Comparison of ENCODE assay signal across 11 mouse cellular contexts in genomic region chr2:75980933-75981439, GRCm38 (mm10). TPM values are rescaled to one million over a fixed set of nuclear protein-coding genes. Genes with fewer than 3 reads are reported as not detected.
DNase-seq lines count a peak whose midpoint lies in the region; ATAC-seq and TF ChIP-seq lines count a peak whose summit lies in the region.
"Not testable (repeated sequence)": the region's sequence is repeated elsewhere in the genome, so short reads cannot be mapped to it uniquely, and the experiment has no call there.
"Had no signal": no experiment of that assay in that cellular context is flagged by ENCODE, and none has a peak within 500 bp of the region (broad histone marks: within the 10 kb centered on the region; RNA-seq: fewer than 3 reads in every experiment).

No protein-coding gene starts in this region.

- not testable (repeated sequence) for TF ChIP-seq POLR2A in kidney, adult 2 months (IDR thresholded peaks at IDR 0.05; ENCODE audit: low read depth, low read length)

- TF ChIP-seq CTCF in E14TG2a.4 (conservative IDR thresholded peaks at IDR 0.05; ENCODE audit: low read length); gastrocnemius, adult 2 months (IDR thresholded peaks at IDR 0.05); kidney, adult 2 months (conservative IDR thresholded peaks at IDR 0.05; ENCODE audit: insufficient read depth, insufficient read length, low read depth, low read length); lung, postnatal 0 days (IDR thresholded peaks at IDR 0.05): not testable (repeated sequence)

- not testable (repeated sequence) for H3K9ac ChIP-seq in embryonic facial prominence, embryonic 13.5 days; hindbrain, embryonic 11.5 days (ENCODE audit: low read depth, low read length); limb, embryonic 15.5 days; lung, postnatal 0 days (replicated peaks; ENCODE audit: low read depth); neural tube, embryonic 13.5 days

- H3K9me3 ChIP-seq in E14TG2a.4 (ENCODE audit: low read length); embryonic facial prominence, embryonic 13.5 days; hindbrain, embryonic 11.5 days (ENCODE audit: control insufficient read depth, low read length); limb, embryonic 15.5 days; lung, postnatal 0 days (ENCODE audit: low read length); neural tube, embryonic 13.5 days: not testable (repeated sequence)

- not testable (repeated sequence) for DNase-seq in gastrocnemius, adult 2 months; hindbrain, embryonic 11.5 days (ENCODE audit: low spot score); kidney, adult 2 months; lung, postnatal 0 days (ENCODE audit: low spot score)

- H3K36me3 ChIP-seq in E14TG2a.4 (ENCODE audit: insufficient read depth, low read length); embryonic facial prominence, embryonic 13.5 days; hindbrain, embryonic 11.5 days (ENCODE audit: control insufficient read depth, insufficient read depth, low read length); kidney, adult 2 months (ENCODE audit: control insufficient read depth, insufficient read depth, low read length); limb, embryonic 15.5 days; lung, postnatal 0 days (ENCODE audit: insufficient read depth, low read length); neural tube, embryonic 13.5 days: not testable (repeated sequence)

- H3K27me3 ChIP-seq in E14TG2a.4 (ENCODE audit: insufficient read depth, low read length); embryonic facial prominence, embryonic 13.5 days; hindbrain, embryonic 11.5 days (ENCODE audit: control insufficient read depth, insufficient read depth, low read length); kidney, adult 2 months (replicated peaks; ENCODE audit: control insufficient read depth, insufficient read depth, low read length); limb, embryonic 15.5 days; lung, postnatal 0 days (replicated peaks; ENCODE audit: insufficient read depth, low read length); neural tube, embryonic 13.5 days: not testable (repeated sequence)

- H3K4me3 ChIP-seq in E14TG2a.4 (replicated peaks; ENCODE audit: low read length): peak overlapping the region; percentile 74
- peak overlapping the region; percentile 45 for H3K4me3 ChIP-seq in embryonic facial prominence, embryonic 13.5 days
- peak overlapping the region; percentile 87 for H3K4me3 ChIP-seq in gastrocnemius, adult 2 months
- peak overlapping the region; percentile 29; the same call in 1 of the 2 replicates for H3K4me3 ChIP-seq in hindbrain, embryonic 11.5 days (ENCODE audit: low read depth, low read length)
- H3K4me3 ChIP-seq in kidney, adult 2 months (ENCODE audit: insufficient read depth, low read depth, low read length): peak overlapping the region; percentile 61; the same call in 1 of the 2 replicates
- peak overlapping the region; percentile 56 for H3K4me3 ChIP-seq in limb, embryonic 15.5 days
- peak overlapping the region; percentile 52 for H3K4me3 ChIP-seq in lung, postnatal 0 days (ENCODE audit: low read depth, low read length)
- peak overlapping the region; percentile 49 for H3K4me3 ChIP-seq in neural tube, embryonic 13.5 days

- intact Hi-C loops in gastrocnemius, adult 2 months (cut with DNase I): loop anchor here (5.0 kb wide), 1 partner anchor 44 kb away; the partner anchor contains the start of gene Ttc30b

- peaks cover 12% of the 10 kb centered on the region for H3K4me1 ChIP-seq in E14TG2a.4 (replicated peaks; ENCODE audit: low read depth, low read length)
- H3K4me1 ChIP-seq in embryonic facial prominence, embryonic 13.5 days; hindbrain, embryonic 11.5 days (replicated peaks; ENCODE audit: control insufficient read depth, insufficient read depth, low read length); kidney, adult 2 months (ENCODE audit: control insufficient read depth, insufficient read depth, low read length); limb, embryonic 15.5 days; lung, postnatal 0 days (ENCODE audit: insufficient read depth, low read depth, low read length): not testable (repeated sequence)
- peaks cover 19% of the 10 kb centered on the region for H3K4me1 ChIP-seq in neural tube, embryonic 13.5 days (replicated peaks)

- H3K27ac ChIP-seq in embryonic facial prominence, embryonic 13.5 days; hindbrain, embryonic 11.5 days (ENCODE audit: low read depth, low read length); kidney, adult 2 months (ENCODE audit: insufficient read depth, low read depth, low read length); limb, embryonic 15.5 days; lung, postnatal 0 days (ENCODE audit: low read length); neural tube, embryonic 13.5 days (replicated peaks): not testable (repeated sequence)
- H3K27ac ChIP-seq in gastrocnemius, adult 2 months: peak overlapping the region; percentile 84; the same call in 1 of the 2 replicates

- 94% methylated on average over 13 of the region's 13 CpGs for WGBS in embryonic facial prominence, embryonic 13.5 days
- 97% methylated on average over 13 of the region's 13 CpGs for WGBS in hindbrain, embryonic 11.5 days
- 96% methylated on average over 13 of the region's 13 CpGs for WGBS in kidney, adult 2 months
- 96% methylated on average over 13 of the region's 13 CpGs for WGBS in limb, embryonic 15.5 days
- 98% methylated on average over 12 of the region's 13 CpGs for WGBS in lung, postnatal 0 days
- 97% methylated on average over 13 of the region's 13 CpGs for WGBS in neural tube, embryonic 13.5 days

- peak overlapping the region; percentile 66 for H3K4me2 ChIP-seq in embryonic facial prominence, embryonic 13.5 days
- peak overlapping the region; percentile 48 for H3K4me2 ChIP-seq in hindbrain, embryonic 11.5 days (replicated peaks; ENCODE audit: low read depth, low read length)
- peak overlapping the region; percentile 64 for H3K4me2 ChIP-seq in limb, embryonic 15.5 days
- peak overlapping the region; percentile 56 for H3K4me2 ChIP-seq in lung, postnatal 0 days (replicated peaks; ENCODE audit: low read depth, low read length)
- H3K4me2 ChIP-seq in neural tube, embryonic 13.5 days: peak overlapping the region; percentile 66

- ATAC-seq in embryonic facial prominence, embryonic 13.5 days (ENCODE audit: insufficient number of reproducible peaks, insufficient read depth, low FRiP score, low TSS enrichment, low read depth): peak; percentile 23; the same call in 1 of the 2 replicates
- not testable (repeated sequence) for ATAC-seq in hindbrain, embryonic 11.5 days (ENCODE audit: low FRiP score); limb, embryonic 15.5 days (ENCODE audit: insufficient number of reproducible peaks, low FRiP score, low TSS enrichment, low read depth); lung, postnatal 0 days; neural tube, embryonic 13.5 days (ENCODE audit: low read depth)

- not testable (repeated sequence) for TF ChIP-seq EP300 in lung, postnatal 0 days (IDR thresholded peaks at IDR 0.05)

RNA-seq across cellular contexts. Expression of gene Ttc30a1, which starts 0.8 kb away (rescaled TPM):
- 8.3 and 8.4 TPM in 2 replicates for polyA plus RNA-seq in embryonic facial prominence, embryonic 13.5 days (2015; fragmentation: Nextera tagmentation; extraction: Ambion mirVana)
- total RNA-seq in gastrocnemius, adult 2 months (2021): 1 to 10 TPM; 1.1 to 1.6 TPM
- polyA plus RNA-seq in hindbrain, embryonic 11.5 days (2014; fragmentation: Nextera tagmentation; extraction: Ambion mirVana): 9.2 and 12.1 TPM in 2 replicates
- polyA plus RNA-seq in kidney, adult 2 months (2012; rRNA removed): 2.8 and 3.7 TPM in 2 replicates
- polyA plus RNA-seq in limb, embryonic 15.5 days (2015; fragmentation: Nextera tagmentation; extraction: Ambion mirVana): 6.0 and 6.3 TPM in 2 replicates
- polyA plus RNA-seq in lung, postnatal 0 days (2015; fragmentation: Nextera tagmentation; extraction: Ambion mirVana): 2.8 and 3.9 TPM in 2 replicates
- polyA plus RNA-seq in neural tube, embryonic 13.5 days (2015; fragmentation: Nextera tagmentation; extraction: Ambion mirVana): 7.9 TPM in 2 replicates

RNA-seq across cellular contexts. Expression of gene Ttc30a2, which starts 3.0 kb away (rescaled TPM):
- 0.31 TPM in 1 of 2 replicates, not detected in the other for polyA plus RNA-seq in embryonic facial prominence, embryonic 13.5 days (2015; fragmentation: Nextera tagmentation; extraction: Ambion mirVana)
- under 1 TPM; 0.33 to 0.38 TPM for total RNA-seq in gastrocnemius, adult 2 months (2021)
- polyA plus RNA-seq in hindbrain, embryonic 11.5 days (2014; fragmentation: Nextera tagmentation; extraction: Ambion mirVana): 0.86 and 1.2 TPM in 2 replicates
- 0.20 and 0.38 TPM in 2 replicates for polyA plus RNA-seq in kidney, adult 2 months (2012; rRNA removed)
- 0.18 and 0.30 TPM in 2 replicates for polyA plus RNA-seq in limb, embryonic 15.5 days (2015; fragmentation: Nextera tagmentation; extraction: Ambion mirVana)
- polyA plus RNA-seq in lung, postnatal 0 days (2015; fragmentation: Nextera tagmentation; extraction: Ambion mirVana): 0.25 and 0.65 TPM in 2 replicates
- polyA plus RNA-seq in neural tube, embryonic 13.5 days (2015; fragmentation: Nextera tagmentation; extraction: Ambion mirVana): 0.65 and 1.1 TPM in 2 replicates
- total RNA-seq: granulocyte monocyte progenitor cell, adult 5-6 weeks had no signal
- polyA plus RNA-seq: inflammation-experienced regulatory T-cells, adult 6 months; macrophage had no signal

RNA-seq across cellular contexts. Expression of gene Ttc30b, which starts 42.6 kb away (rescaled TPM):
- 8.7 and 10.5 TPM in 2 replicates for polyA plus RNA-seq in embryonic facial prominence, embryonic 13.5 days (2015; fragmentation: Nextera tagmentation; extraction: Ambion mirVana)
- 1 to 10 TPM; 2.7 to 3.0 TPM for total RNA-seq in gastrocnemius, adult 2 months (2021)
- polyA plus RNA-seq in hindbrain, embryonic 11.5 days (2014; fragmentation: Nextera tagmentation; extraction: Ambion mirVana): 10.6 and 13.9 TPM in 2 replicates
- polyA plus RNA-seq in kidney, adult 2 months (2012; rRNA removed): 9.4 and 11.8 TPM in 2 replicates
- polyA plus RNA-seq in limb, embryonic 15.5 days (2015; fragmentation: Nextera tagmentation; extraction: Ambion mirVana): 12.8 and 12.9 TPM in 2 replicates
- 17.9 and 18.6 TPM in 2 replicates for polyA plus RNA-seq in lung, postnatal 0 days (2015; fragmentation: Nextera tagmentation; extraction: Ambion mirVana)
- 16.0 and 16.6 TPM in 2 replicates for polyA plus RNA-seq in neural tube, embryonic 13.5 days (2015; fragmentation: Nextera tagmentation; extraction: Ambion mirVana)

Comparison
In these comparisons a context has a peak if more than half of its experiments do, and no peak if none do; other contexts are left out.
1. H3K4me3 ChIP-seq: peak in every context shown above with its lines; median percentile 87 in gastrocnemius, adult 2 months; 74 in E14TG2a.4; 61 in kidney, adult 2 months; 56 in limb, embryonic 15.5 days; 52 in lung, postnatal 0 days; 49 in neural tube, embryonic 13.5 days; 45 in embryonic facial prominence, embryonic 13.5 days; 29 in hindbrain, embryonic 11.5 days.